Mouse (Mus musculus): Measurements from ENCODE around the gene Gm49366.

DNA sequence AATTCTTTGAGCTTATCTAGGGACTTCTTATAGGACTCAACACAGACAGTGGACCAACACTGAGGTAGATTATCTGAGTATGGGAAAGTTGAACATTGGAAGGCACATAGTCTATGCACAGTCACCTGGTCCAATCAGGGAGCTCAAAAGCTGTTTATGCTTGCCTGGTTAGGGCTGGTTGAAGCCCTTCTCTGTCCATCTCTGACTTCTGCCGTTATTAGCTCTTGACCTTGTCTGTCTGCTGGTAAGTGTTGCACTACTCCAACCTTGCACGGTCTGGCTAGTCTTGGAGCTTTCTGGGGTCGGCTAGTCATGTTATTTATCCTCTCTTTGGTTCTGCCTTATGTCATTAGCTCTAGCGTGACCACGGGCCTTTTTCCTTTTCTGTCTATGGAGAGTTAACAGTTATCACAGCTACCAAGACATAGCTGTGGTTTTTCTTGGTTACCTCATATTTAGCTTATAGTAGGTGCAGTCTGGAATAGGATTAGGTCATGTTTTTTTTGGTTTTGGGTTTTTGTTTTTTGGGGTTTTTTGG, 13.3 kb downstream of the Gm49366 start, which contains the start of gene Acot3:
- TF ChIP-seq ELF1 (IDR thresholded peaks at IDR 0.05; ENCODE audit: low read depth, low read length): no peak
- TF ChIP-seq CTCF (conservative IDR thresholded peaks at IDR 0.05 in 1 of 2, IDR thresholded peaks at IDR 0.05 in 1 of 2; ENCODE audit: low read depth in 2 of 2, low read length in 2 of 2): no peak
- no peak for TF ChIP-seq POLR2A (IDR thresholded peaks at IDR 0.05; ENCODE audit: low read depth, low read length)
- TF ChIP-seq UBTF (IDR thresholded peaks at IDR 0.05; ENCODE audit: low read depth, low read length): no peak
- TF ChIP-seq POLR2AphosphoS2 (IDR thresholded peaks at IDR 0.05; ENCODE audit: low read depth, low read length): no peak
- no peak for TF ChIP-seq CHD2 (IDR thresholded peaks at IDR 0.05; ENCODE audit: low read length)
- TF ChIP-seq SMC3 (IDR thresholded peaks at IDR 0.05; ENCODE audit: low read depth, low read length): no peak

Measured in CH12.LX (cell line).